Mouse (Mus musculus): ENCODE measurements at regions not wholly inside any gene's neighbourhood (a gene's known extent, or its start where the extent isn't known, plus 50 kb on each side); places are given as distances from the start of the nearest gene placed in this dataset.

DNA sequence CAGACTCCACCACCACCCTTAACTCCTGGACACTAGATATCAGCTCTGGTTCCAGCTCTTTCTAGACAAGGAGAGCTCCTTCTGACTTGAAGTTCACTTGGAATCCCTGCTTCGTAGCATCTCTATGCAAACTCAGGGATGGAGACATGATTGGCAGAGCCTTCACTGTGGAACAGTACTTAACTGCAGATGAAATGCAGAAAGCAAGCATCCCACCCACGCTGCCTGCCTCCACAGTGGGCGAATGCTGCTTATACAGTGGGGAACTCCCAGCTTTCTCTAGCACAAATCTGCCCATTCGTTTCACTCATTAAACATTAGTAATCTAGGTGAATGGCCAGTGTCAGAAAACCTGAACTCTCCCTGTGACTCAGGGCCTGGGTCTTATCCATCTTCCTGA lies 92.0 kb upstream of the Coch start:
- DNase-seq (ENCODE audit: low spot score): no peak

DNA sequence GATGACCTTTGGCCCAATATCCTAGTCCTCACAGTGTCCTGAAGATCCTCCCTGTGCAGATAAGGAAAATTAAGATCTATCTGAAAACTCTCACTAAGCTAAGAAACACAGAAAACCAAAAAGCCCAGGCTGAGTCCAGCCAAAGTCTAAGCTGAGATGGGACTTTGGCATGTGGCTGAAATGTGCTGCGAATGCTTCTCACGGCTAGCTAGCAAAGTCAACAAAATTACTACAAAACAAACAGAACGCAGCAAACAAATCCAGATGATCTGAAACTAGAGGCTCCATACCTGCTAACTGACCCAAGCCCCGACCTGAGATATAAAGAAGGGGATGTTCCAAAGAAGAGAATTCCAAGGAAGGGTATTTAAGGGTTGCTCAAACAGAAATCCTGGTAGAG lies 90.4 kb upstream of the Coch start:
- no peak for DNase-seq (ENCODE audit: low spot score)

DNA sequence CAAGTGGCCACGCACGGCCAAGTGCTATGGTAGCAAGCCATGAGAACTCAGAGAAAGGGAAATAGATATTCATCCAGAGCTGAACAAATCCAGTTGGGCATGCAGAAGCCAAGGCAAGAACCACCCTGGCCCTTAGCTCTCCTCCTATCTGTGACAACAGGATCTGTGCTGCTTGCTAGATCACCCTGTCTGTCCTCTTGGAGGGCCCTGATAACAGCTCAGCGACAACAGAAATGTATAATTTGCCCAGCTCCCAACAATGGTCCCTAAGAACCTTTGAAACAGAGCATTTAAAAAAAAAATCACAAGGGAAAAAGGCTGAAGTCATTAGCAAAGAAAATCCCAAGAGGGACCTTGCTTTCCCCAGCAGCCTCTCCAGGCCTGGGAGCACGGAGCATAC lies 89.4 kb upstream of the Coch start:
- no peak for DNase-seq (ENCODE audit: low spot score)

DNA sequence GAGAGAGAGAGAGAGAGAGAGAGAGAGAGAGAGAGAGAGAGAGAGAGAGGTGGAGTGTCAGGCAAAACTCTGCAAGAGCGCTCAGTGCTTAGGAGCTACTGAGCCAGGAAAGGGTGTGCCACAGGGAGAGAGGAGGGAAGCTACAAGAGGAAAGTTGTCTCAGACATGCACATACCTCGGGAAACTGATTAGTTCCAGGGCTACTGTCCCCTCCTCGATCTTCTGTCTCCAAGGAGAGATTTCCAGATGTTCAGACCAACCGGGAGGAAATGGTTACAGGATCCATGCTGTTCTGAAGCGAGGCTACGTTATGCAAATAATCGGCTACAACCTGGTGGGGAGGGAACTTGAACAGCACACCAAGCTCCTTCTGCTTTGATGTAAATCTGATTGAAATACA lies 88.6 kb upstream of the Coch start:
- no peak for DNase-seq (ENCODE audit: low spot score)

DNA sequence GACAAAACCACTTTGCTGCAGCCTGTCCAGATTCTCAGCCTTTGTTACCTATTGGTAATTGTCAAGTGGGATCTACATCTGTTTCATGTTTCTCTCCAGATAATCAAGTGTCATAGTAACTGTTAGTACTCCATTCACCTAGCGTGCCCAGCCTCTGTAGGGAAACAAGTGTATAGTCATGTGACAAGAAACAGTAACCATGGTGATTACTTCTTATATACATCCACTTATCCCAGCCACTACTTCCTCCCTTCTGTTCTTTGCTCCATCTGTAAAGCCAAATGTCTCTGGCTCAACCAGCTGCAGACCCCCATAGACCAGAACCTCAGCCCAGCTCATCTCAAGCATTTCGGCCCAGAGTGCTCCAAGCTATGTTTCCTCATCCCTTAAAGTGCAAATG lies 83.1 kb upstream of the Coch start:
- no peak for DNase-seq (ENCODE audit: low spot score)

DNA sequence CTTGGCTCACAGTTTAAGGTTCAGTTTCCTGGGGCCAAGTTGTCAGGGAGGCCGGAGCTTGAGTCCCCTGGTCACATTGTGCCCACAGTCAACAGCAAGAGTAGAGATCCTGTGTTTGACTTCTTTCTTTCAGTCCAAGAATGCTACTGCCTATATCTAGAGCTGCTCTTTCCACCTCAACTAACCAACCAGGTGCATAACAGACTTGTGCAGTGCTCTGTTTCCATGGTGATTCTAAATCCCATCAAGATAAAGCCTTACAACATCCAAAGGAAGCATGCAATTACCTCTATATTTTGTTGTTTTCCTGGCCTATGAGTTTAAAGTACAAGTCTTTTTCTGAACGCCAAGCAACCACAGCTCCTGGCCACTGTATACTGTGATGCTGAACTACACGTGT lies 76.4 kb upstream of the Coch start:
- DNase-seq (ENCODE audit: low spot score): no peak

DNA sequence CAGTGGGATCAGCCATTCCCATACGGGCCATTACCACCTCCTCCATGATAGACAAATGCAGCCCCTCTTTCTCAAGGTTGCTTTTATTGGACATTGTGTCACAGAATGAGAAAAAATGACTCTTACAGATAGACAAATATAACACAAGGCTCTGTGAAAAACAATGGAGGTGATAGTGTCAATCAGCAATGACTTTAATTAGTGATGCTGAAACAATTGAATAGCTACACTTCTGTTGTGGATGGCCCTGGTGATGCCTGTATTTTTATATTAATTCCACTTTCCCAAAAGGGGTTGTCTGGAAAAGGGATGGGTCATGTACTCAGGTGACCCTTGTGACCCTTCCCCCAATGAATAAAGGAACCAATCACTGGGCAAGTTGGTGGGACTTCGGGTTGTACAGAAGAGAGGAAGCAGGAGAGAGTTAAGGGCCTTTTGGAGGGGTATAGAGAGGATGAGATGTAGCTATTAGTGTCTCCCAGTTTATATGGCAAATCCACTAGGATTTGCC lies 71.5 kb upstream of the Coch start:
- DNase-seq (ENCODE audit: low spot score): no peak

DNA sequence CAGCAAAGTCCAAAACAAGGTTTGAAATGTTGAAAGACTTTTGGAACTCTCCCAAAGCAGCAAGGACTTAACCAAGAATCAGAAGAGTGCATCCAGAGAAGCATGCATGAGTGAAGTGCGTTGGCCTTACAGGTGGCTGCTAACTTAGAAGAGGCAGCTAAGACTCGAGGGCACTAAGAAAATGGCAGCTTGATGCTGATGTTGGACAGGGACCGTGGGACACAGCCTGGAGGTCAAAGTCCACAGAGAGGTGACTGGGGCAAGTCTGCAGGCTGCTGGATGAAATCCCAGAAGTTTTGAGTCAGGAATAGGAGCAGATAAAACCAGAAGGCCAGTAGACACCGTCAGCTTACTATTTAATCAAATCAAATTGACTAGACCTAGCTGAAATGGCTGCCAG lies 69.3 kb upstream of the Coch start:
- no peak for DNase-seq (ENCODE audit: low spot score)

DNA sequence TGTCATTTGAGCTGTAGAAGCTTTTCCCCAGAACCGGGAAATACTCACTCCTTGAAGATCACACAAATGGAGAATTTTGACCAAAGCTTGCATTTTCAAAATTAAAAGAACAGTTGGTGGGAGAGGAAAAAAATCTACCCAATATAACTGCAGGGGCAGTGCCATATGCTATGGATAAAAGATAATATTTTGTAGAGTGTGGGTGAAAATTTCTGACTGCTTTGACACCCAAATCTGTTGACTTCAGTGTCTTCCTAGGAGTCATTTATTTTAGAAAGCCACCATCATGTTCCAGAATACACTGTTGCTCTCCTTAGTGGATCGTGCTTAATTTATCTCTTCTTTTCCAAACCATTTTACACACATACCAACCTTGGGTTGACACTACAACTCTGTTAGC lies 65.3 kb upstream of the Coch start:
- DNase-seq (ENCODE audit: low spot score): peak; percentile 10

DNA sequence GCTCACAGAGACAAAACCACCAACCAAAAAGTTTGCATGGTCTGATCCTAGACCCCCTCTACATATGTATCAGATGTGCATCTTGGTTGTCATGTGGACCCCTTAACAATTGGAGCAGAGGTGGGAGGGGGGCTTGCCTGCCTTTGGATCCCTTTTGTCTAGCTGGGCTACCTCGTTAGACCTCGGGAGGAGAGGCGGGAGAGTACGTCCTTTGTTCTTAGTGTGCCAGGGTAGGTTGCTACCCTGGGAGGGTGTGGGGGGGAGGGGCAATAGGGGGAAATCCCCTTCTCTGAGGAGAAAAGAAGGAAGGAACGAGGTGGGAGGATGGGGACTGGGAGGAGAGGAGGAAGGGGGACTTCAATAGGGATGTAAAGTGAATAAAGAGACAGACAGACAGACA lies 58.5 kb upstream of the Coch start:
- no peak for DNase-seq (ENCODE audit: low spot score)

DNA sequence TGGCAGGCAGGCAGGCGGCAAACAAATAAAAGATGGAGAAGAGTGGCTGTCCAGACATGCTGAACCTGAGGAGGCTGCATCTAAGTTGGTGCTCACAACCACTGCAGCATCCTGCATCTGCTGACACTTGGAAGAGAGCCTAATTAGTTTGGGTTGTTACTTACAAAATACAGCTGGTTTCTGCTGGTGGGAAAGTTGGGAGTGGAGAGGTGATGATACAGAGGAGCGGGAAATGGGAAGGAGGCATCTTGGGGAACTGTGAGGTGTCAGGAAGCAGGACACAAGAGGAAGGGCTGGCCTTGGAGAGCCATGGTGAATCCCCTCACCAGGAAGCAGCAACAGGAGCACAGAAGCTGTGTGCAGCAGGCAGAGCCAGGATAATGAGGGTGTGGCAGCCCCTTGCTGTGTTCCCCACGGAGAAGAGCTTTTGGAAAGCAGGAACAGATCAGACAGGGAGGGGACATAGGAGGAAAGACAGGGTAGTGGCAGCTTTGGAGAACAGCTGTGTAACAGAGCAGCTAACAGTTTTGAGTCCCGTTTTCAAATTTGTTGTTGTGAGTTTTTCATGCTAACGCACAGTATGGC lies 58.0 kb upstream of the Coch start:
- DNase-seq (ENCODE audit: low spot score): no peak
